Mouse (Mus musculus): Measurements from ENCODE around the gene Grin3b. TPM values are rescaled to one million over a fixed set of nuclear protein-coding genes. Genes with fewer than 3 reads are reported as not detected.

Gene Grin3b
- polyA plus RNA-seq, 2 experiments = 0.01 to 0.13 TPM

GRCm38 (mm10) chr10:79974668-79975067, 4.2 kb downstream of the Grin3b start:
- Histone ChIP-seq H3K36me3 (replicated peaks; ENCODE audit: control insufficient read depth, insufficient read depth, low read depth) (peaks cover 37% of the 10 kb centered on the region), H3K27ac (no peak overlapping the region), H3K9ac (replicated peaks) (no peak overlapping the region), H3K4me3 (ENCODE audit: insufficient read depth in 1 of 2, low read depth in 2 of 2, low read length in 2 of 2) (no peak overlapping the region), H3K4me1 (replicated peaks; ENCODE audit: control insufficient read depth in 2 of 2, insufficient read depth in 2 of 2, low read length in 1 of 2) (no peaks in the 10 kb centered on the region), H3K27me3 (ENCODE audit: control insufficient read depth, insufficient read depth, low read length) (peaks cover 22% of the 10 kb centered on the region), H3K9me3 (ENCODE audit: control insufficient read depth, low read length) (peaks cover 13% of the 10 kb centered on the region), H3K4me2 (ENCODE audit: low read depth) (no peak overlapping the region)
- DNase-seq (ENCODE audit: low read depth in 3 of 3, low spot score in 3 of 3) (no peak), ATAC-seq (ENCODE audit: insufficient read depth) (no peak)
- TF ChIP-seq CTCF (IDR thresholded peaks at IDR 0.05; ENCODE audit: low read depth) (no peak), EP300 (IDR thresholded peaks at IDR 0.05; ENCODE audit: low read depth) (no peak)
- WGBS (ENCODE audit: insufficient replicate concordance) = 66% methylated on average over 8 of the region's 8 CpGs

DNA sequence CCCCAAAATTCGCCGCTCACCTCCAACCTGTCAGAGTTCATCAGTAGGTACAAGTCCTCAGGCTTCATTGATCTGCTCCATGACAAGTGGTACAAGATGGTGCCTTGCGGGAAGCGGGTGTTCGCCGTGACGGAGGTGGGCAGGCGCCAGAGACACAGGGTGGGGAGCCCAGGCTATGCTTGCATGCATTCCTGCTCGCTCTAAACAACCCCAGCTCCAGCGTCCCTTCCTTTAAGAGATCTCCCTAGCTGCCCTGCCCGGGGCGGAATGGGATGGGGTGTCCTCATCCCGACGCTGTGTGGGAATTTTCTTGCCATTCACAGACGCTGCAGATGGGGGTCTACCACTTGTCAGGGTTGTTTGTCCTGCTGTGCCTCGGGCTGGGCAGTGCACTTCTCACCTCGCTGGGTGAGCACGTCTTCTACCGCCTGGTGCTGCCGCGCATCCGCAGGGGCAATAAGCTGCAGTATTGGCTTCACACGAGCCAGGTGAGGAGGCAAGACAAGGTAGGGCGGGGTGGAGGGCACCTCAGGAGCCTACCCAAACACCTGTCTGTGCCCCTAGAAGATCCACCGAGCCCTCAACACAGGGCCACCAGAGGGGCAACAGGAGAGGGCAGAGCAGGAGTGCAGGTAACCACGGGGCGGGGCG, 5.7 kb downstream of the Grin3b start:
- peaks cover 9% of the 10 kb centered on the region for H3K27me3 ChIP-seq (ENCODE audit: control insufficient read depth, insufficient read depth, low read length)
- no peaks in the 10 kb centered on the region for H3K4me1 ChIP-seq (replicated peaks; ENCODE audit: control insufficient read depth in 2 of 2, insufficient read depth in 2 of 2, low read length in 1 of 2)
- ATAC-seq (ENCODE audit: insufficient read depth) (no peak), DNase-seq (ENCODE audit: low read depth in 3 of 3, low spot score in 3 of 3) (no peak)
- no peak overlapping the region for H3K27ac ChIP-seq
- H3K4me3 ChIP-seq (ENCODE audit: insufficient read depth in 1 of 2, low read depth in 2 of 2, low read length in 2 of 2) = no peak overlapping the region
- no peak overlapping the region for H3K9ac ChIP-seq (replicated peaks)
- 88% methylated on average over 28 of the region's 28 CpGs for WGBS (ENCODE audit: insufficient replicate concordance)
- H3K36me3 ChIP-seq (replicated peaks; ENCODE audit: control insufficient read depth, insufficient read depth, low read depth) = peaks cover 37% of the 10 kb centered on the region
- peaks cover 13% of the 10 kb centered on the region for H3K9me3 ChIP-seq (ENCODE audit: control insufficient read depth, low read length)
- TF ChIP-seq CTCF (IDR thresholded peaks at IDR 0.05; ENCODE audit: low read depth) = no peak
- no peak for TF ChIP-seq EP300 (IDR thresholded peaks at IDR 0.05; ENCODE audit: low read depth)
- no peak overlapping the region for H3K4me2 ChIP-seq (ENCODE audit: low read depth)

- H3K27ac ChIP-seq = no peak overlapping the region
- ATAC-seq (ENCODE audit: insufficient read depth) = no peak
- no peak for DNase-seq (ENCODE audit: low read depth in 3 of 3, low spot score in 3 of 3)
- no peak for TF ChIP-seq EP300 (IDR thresholded peaks at IDR 0.05; ENCODE audit: low read depth)
- no peak for TF ChIP-seq CTCF (IDR thresholded peaks at IDR 0.05; ENCODE audit: low read depth)
- no peak overlapping the region for H3K4me3 ChIP-seq (ENCODE audit: insufficient read depth in 1 of 2, low read depth in 2 of 2, low read length in 2 of 2)
- no peaks in the 10 kb centered on the region for H3K4me1 ChIP-seq (replicated peaks; ENCODE audit: control insufficient read depth in 2 of 2, insufficient read depth in 2 of 2, low read length in 1 of 2)
- no peak overlapping the region for H3K9ac ChIP-seq (replicated peaks)
- no peak overlapping the region for H3K4me2 ChIP-seq (ENCODE audit: low read depth)
- peaks cover 37% of the 10 kb centered on the region for H3K36me3 ChIP-seq (replicated peaks; ENCODE audit: control insufficient read depth, insufficient read depth, low read depth)
- H3K27me3 ChIP-seq (ENCODE audit: control insufficient read depth, insufficient read depth, low read length) = peaks cover 4% of the 10 kb centered on the region
- peaks cover 13% of the 10 kb centered on the region for H3K9me3 ChIP-seq (ENCODE audit: control insufficient read depth, low read length)
- 91% methylated on average over 36 of the region's 36 CpGs for WGBS (ENCODE audit: insufficient replicate concordance)
Observed at GRCm38 (mm10) chr10:79976722-79977107, 6.2 kb downstream of the Grin3b start.

DNA sequence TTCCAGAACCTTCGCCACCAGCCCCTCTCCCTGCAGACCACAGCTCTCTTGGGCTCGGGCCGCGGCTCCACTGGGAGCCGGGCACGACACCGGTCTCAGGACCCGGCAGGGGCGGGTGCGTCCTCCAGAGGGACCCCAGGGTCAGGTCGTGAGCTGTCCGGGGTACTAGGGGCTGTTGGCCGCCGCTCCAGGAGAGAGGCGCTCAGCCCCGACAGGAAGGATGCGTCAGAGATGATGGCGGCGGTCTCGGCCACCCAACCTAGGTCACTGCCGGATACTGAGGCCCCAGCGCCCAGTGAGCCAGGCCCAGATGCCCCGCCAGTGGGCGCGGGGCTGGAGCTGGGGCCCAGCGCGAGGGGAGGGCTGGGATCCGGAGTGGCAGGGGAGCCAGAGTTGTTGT, 6.8 kb downstream of the Grin3b start:
- no peak for ATAC-seq (ENCODE audit: insufficient read depth)
- no peak overlapping the region for H3K27ac ChIP-seq

DNA sequence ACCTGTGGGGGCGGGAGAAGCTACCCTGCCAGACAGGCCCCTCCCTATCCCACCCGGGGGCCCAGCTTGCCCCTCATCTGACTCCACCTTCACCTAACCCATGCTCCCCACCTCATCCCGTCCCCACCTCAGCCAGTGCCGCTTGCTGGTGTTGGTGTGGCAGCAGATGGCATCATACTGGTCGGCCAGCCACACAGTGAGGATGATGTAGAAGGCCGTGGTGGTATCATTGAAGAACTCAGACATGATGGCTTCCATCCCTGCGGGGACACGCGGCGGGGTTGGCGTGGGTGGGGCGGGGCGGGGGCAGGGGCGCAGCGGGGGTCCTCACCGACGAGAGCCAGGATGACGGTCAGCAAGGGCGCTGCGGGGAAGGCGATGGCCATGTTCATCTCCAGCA, 7.5 kb downstream of the Grin3b start:
- H3K36me3 ChIP-seq (replicated peaks; ENCODE audit: control insufficient read depth, insufficient read depth, low read depth) = peaks cover 37% of the 10 kb centered on the region
- ATAC-seq (ENCODE audit: insufficient read depth) (no peak), DNase-seq (ENCODE audit: low read depth in 3 of 3, low spot score in 3 of 3) (no peak)
- H3K27ac ChIP-seq = no peak overlapping the region
- no peak overlapping the region for H3K9ac ChIP-seq (replicated peaks)
- no peak overlapping the region for H3K4me3 ChIP-seq (ENCODE audit: insufficient read depth in 1 of 2, low read depth in 2 of 2, low read length in 2 of 2)
- peaks cover 2% of the 10 kb centered on the region in 2 experiments for H3K4me1 ChIP-seq (replicated peaks; ENCODE audit: control insufficient read depth in 2 of 2, insufficient read depth in 2 of 2, low read length in 1 of 2)
- no peaks in the 10 kb centered on the region; the same call in 1 of the 2 replicates for H3K27me3 ChIP-seq (ENCODE audit: control insufficient read depth, insufficient read depth, low read length)
- peaks cover 13% of the 10 kb centered on the region for H3K9me3 ChIP-seq (ENCODE audit: control insufficient read depth, low read length)
- 95% methylated on average over 21 of the region's 21 CpGs for WGBS (ENCODE audit: insufficient replicate concordance)
- no peak for TF ChIP-seq CTCF (IDR thresholded peaks at IDR 0.05; ENCODE audit: low read depth)
- TF ChIP-seq EP300 (IDR thresholded peaks at IDR 0.05; ENCODE audit: low read depth) = no peak
- H3K4me2 ChIP-seq (ENCODE audit: low read depth) = no peak overlapping the region

More for the DNA sequence above, 6.8 kb downstream of the Grin3b start:
- Histone ChIP-seq H3K4me1 (replicated peaks; ENCODE audit: control insufficient read depth in 2 of 2, insufficient read depth in 2 of 2, low read length in 1 of 2) (no peaks in the 10 kb centered on the region; a peak in 1 of 4 replicates), H3K4me2 (ENCODE audit: low read depth) (no peak overlapping the region), H3K9me3 (ENCODE audit: control insufficient read depth, low read length) (peaks cover 13% of the 10 kb centered on the region), H3K9ac (replicated peaks) (no peak overlapping the region), H3K4me3 (ENCODE audit: insufficient read depth in 1 of 2, low read depth in 2 of 2, low read length in 2 of 2) (no peak overlapping the region), H3K36me3 (replicated peaks; ENCODE audit: control insufficient read depth, insufficient read depth, low read depth) (peaks cover 37% of the 10 kb centered on the region), H3K27me3 (ENCODE audit: control insufficient read depth, insufficient read depth, low read length) (no peaks in the 10 kb centered on the region; the same call in 1 of the 2 replicates)
- WGBS (ENCODE audit: insufficient replicate concordance) = 96% methylated on average over 28 of the region's 28 CpGs
- no peak for DNase-seq (ENCODE audit: low read depth in 3 of 3, low spot score in 3 of 3)
- TF ChIP-seq EP300 (IDR thresholded peaks at IDR 0.05; ENCODE audit: low read depth) (no peak), CTCF (IDR thresholded peaks at IDR 0.05; ENCODE audit: low read depth) (no peak)

All from liver, embryonic 14.5 days (tissue).